In the genomic region with DNA sequence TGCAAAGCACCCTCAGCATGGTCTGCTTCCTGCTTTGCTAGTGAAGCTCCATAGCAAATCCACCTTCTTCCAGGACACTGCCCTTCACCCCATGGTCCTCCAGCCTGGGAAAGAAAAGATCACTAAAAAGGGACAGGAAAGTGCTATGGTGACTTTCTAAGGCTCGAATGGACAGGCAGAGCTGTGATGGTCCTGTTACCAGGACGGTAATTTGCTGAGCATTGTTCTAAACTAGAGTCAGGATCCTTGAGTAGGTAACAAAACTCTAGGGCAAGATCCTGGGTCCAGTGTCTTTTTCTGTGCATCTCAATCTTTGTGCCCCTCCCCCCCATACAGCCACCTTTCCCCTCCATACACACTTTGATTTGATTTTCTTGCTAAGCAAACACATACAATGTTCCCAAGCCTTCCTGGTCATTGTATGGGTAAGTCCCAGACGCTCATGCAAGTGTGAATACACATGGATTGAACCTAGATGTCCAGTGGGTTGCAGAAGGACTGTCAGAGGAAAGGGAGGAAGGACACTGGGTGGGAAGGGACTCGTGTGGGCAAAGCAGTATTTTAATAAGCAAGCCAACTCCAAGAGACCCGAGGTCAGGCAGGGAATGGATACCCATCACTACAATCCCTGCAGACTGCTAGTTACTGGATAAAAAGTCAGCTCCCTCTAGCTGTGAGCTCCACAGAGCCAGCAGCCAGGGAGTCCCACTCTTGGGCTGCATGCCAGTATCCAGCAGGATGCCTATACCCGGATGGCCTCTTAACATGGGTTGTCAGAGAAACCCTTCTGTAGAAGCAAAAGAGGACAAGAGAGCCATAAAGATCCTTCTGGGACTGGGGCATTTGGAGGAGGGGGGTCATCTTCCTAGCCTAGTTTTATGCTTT, we compare ENCODE assay signal across 8 mouse cellular contexts.
DNase-seq lines count a peak whose midpoint lies in the region; ATAC-seq and TF ChIP-seq lines count a peak whose summit lies in the region.

No protein-coding gene starts in this region.

- H3K9ac ChIP-seq in heart, embryonic 11.5 days (ENCODE audit: low read depth, low read length) = peak overlapping the region; percentile 10; the same call in 1 of the 2 replicates
- H3K9ac ChIP-seq in kidney, embryonic 16.5 days (replicated peaks; ENCODE audit: low read length) = peak overlapping the region; percentile 56
- no peak overlapping the region for H3K9ac ChIP-seq in liver, postnatal 0 days (replicated peaks)

- no peak for TF ChIP-seq EP300 in liver, postnatal 0 days (IDR thresholded peaks at IDR 0.05; ENCODE audit: low read depth)

- no peak overlapping the region for H3K4me3 ChIP-seq in heart, embryonic 11.5 days (ENCODE audit: low read depth, low read length)
- no peak overlapping the region for H3K4me3 ChIP-seq in kidney, embryonic 16.5 days (ENCODE audit: low read length)
- H3K4me3 ChIP-seq in liver, postnatal 0 days (ENCODE audit: low read depth, low read length) = no peak overlapping the region

- H3K9me3 ChIP-seq in heart, embryonic 11.5 days (replicated peaks; ENCODE audit: control insufficient read depth, low read length) = no peaks in the 10 kb centered on the region
- H3K9me3 ChIP-seq in kidney, embryonic 16.5 days (ENCODE audit: low read length) = no peaks in the 10 kb centered on the region
- no peaks in the 10 kb centered on the region for H3K9me3 ChIP-seq in liver, postnatal 0 days (ENCODE audit: low read length)

- peak; percentile 31; the same call in 1 of the 2 replicates for TF ChIP-seq CTCF in liver, postnatal 0 days (IDR thresholded peaks at IDR 0.05; ENCODE audit: low read depth)

- H3K4me1 ChIP-seq in heart, embryonic 11.5 days (ENCODE audit: control insufficient read depth, insufficient read depth, low read length) = peaks cover 36% of the 10 kb centered on the region
- peaks cover 58% of the 10 kb centered on the region for H3K4me1 ChIP-seq in kidney, embryonic 16.5 days (ENCODE audit: insufficient read depth, low read length)
- H3K4me1 ChIP-seq in liver, postnatal 0 days (ENCODE audit: insufficient read depth) = no peaks in the 10 kb centered on the region; the same call in 1 of the 2 replicates

- H3K36me3 ChIP-seq in heart, embryonic 11.5 days (ENCODE audit: control insufficient read depth, insufficient read depth, low read length) = no peaks in the 10 kb centered on the region
- H3K36me3 ChIP-seq in kidney, embryonic 16.5 days (ENCODE audit: insufficient read depth, low read length) = no peaks in the 10 kb centered on the region
- no peaks in the 10 kb centered on the region for H3K36me3 ChIP-seq in liver, postnatal 0 days (replicated peaks; ENCODE audit: insufficient read depth, low read length)

- WGBS in heart, embryonic 11.5 days (ENCODE audit: insufficient replicate concordance) = 30% methylated on average over 6 of the region's 6 CpGs
- 26% methylated on average over 6 of the region's 6 CpGs for WGBS in kidney, embryonic 16.5 days
- 50% methylated on average over 6 of the region's 6 CpGs for WGBS in liver, postnatal 0 days (ENCODE audit: insufficient replicate concordance)

- H3K4me2 ChIP-seq in heart, embryonic 11.5 days = peak overlapping the region; percentile 7; the same call in 1 of the 2 replicates
- no peak overlapping the region for H3K4me2 ChIP-seq in kidney, embryonic 16.5 days (replicated peaks; ENCODE audit: low read depth, low read length)
- H3K4me2 ChIP-seq in liver, postnatal 0 days (ENCODE audit: low read depth, low read length) = no peak overlapping the region

- ATAC-seq in heart, embryonic 11.5 days (replicated peaks; ENCODE audit: insufficient number of reproducible peaks, low FRiP score, low TSS enrichment) = no peak
- peak; percentile 55; the same call in 1 of the 2 replicates for ATAC-seq in kidney, embryonic 16.5 days (ENCODE audit: low FRiP score, low TSS enrichment)
- no peak for ATAC-seq in liver, postnatal 0 days
- no peak for ATAC-seq in erythroblast, adult 5-6 weeks (replicated peaks; ENCODE audit: low FRiP score, poor library complexity, severe bottlenecking)

- H3K27me3 ChIP-seq in heart, embryonic 11.5 days (ENCODE audit: control insufficient read depth, insufficient read depth, low read length) = no peaks in the 10 kb centered on the region
- H3K27me3 ChIP-seq in kidney, embryonic 16.5 days (ENCODE audit: insufficient read depth, low read length) = no peaks in the 10 kb centered on the region
- no peaks in the 10 kb centered on the region for H3K27me3 ChIP-seq in liver, postnatal 0 days (ENCODE audit: insufficient read depth, low read length)

- DNase-seq in cerebellum, postnatal 10 days = peak; percentile 56 to 68
- no peak for DNase-seq in cerebellum, adult 9-10 months
- peak; percentile 77 for DNase-seq in adrenal gland, postnatal 14 days
- DNase-seq in liver, postnatal 0 days = no peak
- DNase-seq in ovary, adult 18-20 months (ENCODE audit: low spot score) = no peak

- H3K27ac ChIP-seq in heart, embryonic 11.5 days (ENCODE audit: low read depth, low read length) = peak overlapping the region; percentile 79
- peak overlapping the region; percentile 82 for H3K27ac ChIP-seq in kidney, embryonic 16.5 days (ENCODE audit: low read length)
- H3K27ac ChIP-seq in liver, postnatal 0 days (ENCODE audit: low read depth) = no peak overlapping the region

Comparison
In these comparisons a context has a peak if more than half of its experiments do, and no peak if none do; other contexts are left out.
1. DNase-seq: peak in cerebellum, postnatal 10 days (2 of 2) and adrenal gland, postnatal 14 days (single experiment); none in cerebellum, adult 9-10 months (single experiment), liver, postnatal 0 days (single experiment) and ovary, adult 18-20 months (single experiment).